In the genomic region with DNA sequence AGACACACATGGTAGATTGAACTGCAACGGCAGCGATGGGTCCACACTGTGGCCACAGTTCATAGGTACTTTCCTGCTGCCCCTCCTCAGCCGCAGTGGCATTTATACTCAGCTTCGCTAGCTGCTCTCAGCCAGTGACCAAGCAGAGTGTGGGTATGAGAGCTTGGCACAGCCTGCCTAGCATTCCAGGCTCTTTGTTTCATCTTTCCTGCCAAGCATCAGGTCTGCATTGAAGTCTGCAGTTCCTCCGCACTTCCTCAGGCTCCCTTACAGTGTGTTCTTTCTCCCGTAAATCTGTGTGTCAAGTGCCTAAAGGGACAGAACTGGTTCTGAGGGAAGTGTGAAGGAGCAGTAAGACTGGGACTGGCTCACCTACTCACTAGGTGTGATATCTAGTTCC, we compare ENCODE assay signal across 16 mouse cellular contexts.
"Had no signal": no experiment of that assay in that cellular context is flagged by ENCODE, and none has a peak within 500 bp of the region (broad histone marks: within the 10 kb centered on the region; RNA-seq: fewer than 3 reads in every experiment).

No protein-coding gene starts in this region.

- H3K4me1 ChIP-seq: limb, embryonic 12.5 days; liver, embryonic 13.5 days; megakaryocyte, embryonic 14.5 days; midbrain, embryonic 12.5 days had no signal

- H3K36me3 ChIP-seq: limb, embryonic 12.5 days; liver, embryonic 13.5 days; lung, embryonic 15.5 days; midbrain, embryonic 12.5 days; stomach, embryonic 15.5 days had no signal

- H3K4me2 ChIP-seq: limb, embryonic 12.5 days; liver, embryonic 13.5 days; lung, embryonic 15.5 days; midbrain, embryonic 12.5 days; stomach, embryonic 15.5 days had no signal

- H3K27me3 ChIP-seq: limb, embryonic 12.5 days; liver, embryonic 13.5 days; lung, embryonic 15.5 days; megakaryocyte, embryonic 14.5 days; midbrain, embryonic 12.5 days; stomach, embryonic 15.5 days had no signal

- ATAC-seq: liver, postnatal 0 days had no signal

- DNase-seq: kidney, adult 9 months; kidney, postnatal 10 days; kidney, postnatal 4 days; liver; liver, embryonic 13.5 days; liver, postnatal 0 days; right cerebral cortex, postnatal 14 days; thymus, adult 2 months; thymus, postnatal 25 days had no signal

- H3K27ac ChIP-seq: layer of hippocampus, adult 2 months; limb, embryonic 12.5 days; liver, embryonic 13.5 days; lung, embryonic 15.5 days; macrophage; midbrain, embryonic 12.5 days; stomach, embryonic 15.5 days had no signal

- H3K4me3 ChIP-seq: layer of hippocampus, adult 2 months; limb, embryonic 12.5 days; liver, embryonic 13.5 days; lung, embryonic 15.5 days; megakaryocyte, embryonic 14.5 days; midbrain, embryonic 12.5 days; stomach, embryonic 15.5 days had no signal

- H3K9ac ChIP-seq: limb, embryonic 12.5 days; liver, embryonic 13.5 days; liver, postnatal 0 days; lung, embryonic 15.5 days; midbrain, embryonic 12.5 days; stomach, embryonic 15.5 days had no signal

- H3K9me3 ChIP-seq: limb, embryonic 12.5 days; liver, embryonic 13.5 days; lung, embryonic 15.5 days; midbrain, embryonic 12.5 days; stomach, embryonic 15.5 days had no signal
